Mouse (Mus musculus) skeletal muscle tissue, adult 2 months (tissue): ENCODE measurements around the gene Camta2.

Experiments
- DNase-seq: peaks from one replicate; pipeline ENCODE4 v3.0.0-alpha.2; 2012; ENCODE audit warnings: low read depth, low spot score

Gene Camta2

DNA sequence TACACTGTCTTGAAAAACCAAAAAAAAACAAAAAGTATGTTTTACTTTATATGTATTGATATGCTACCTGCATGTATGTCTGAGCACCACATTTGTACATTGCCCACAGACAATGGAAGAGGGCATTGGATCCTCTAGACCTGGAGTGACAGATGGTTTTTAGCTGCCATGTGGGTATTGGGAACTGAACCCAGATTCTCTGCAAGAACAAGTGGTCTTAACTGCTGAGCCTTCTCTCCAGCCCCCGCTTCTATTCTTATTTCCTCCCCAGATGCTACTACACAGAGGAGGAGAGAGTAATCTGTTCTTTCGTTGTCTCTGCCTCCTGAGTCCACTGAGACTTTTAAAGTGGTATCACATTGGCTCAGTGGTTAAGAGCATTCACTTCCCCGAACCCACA, 5.6 kb upstream of the Camta2 start:
- DNase-seq: no peak

DNA sequence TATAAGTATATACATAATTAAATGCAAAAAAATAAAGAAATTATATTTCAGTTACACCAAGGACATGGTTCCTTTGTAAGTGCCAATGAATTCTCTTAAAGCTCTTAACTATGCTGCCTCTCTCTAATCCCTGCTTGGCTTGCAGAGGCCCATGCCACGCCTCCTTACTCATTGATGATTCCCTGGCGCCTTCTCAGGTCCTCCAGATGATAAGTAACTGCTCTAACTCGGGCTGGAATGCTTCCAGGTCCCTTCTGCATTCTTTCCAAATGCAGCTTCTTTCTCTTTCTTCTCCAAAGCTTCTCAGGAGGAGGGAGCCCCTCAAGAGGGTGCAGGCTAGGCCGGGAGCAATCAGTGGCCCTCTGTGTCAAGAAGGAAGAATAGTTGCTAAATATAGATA, 1.7 kb upstream of the Camta2 start:
- DNase-seq: no peak

GRCm38 (mm10) chr11:70688372-70688771, 467 bp upstream of the Camta2 start:
- DNase-seq: no peak

DNA sequence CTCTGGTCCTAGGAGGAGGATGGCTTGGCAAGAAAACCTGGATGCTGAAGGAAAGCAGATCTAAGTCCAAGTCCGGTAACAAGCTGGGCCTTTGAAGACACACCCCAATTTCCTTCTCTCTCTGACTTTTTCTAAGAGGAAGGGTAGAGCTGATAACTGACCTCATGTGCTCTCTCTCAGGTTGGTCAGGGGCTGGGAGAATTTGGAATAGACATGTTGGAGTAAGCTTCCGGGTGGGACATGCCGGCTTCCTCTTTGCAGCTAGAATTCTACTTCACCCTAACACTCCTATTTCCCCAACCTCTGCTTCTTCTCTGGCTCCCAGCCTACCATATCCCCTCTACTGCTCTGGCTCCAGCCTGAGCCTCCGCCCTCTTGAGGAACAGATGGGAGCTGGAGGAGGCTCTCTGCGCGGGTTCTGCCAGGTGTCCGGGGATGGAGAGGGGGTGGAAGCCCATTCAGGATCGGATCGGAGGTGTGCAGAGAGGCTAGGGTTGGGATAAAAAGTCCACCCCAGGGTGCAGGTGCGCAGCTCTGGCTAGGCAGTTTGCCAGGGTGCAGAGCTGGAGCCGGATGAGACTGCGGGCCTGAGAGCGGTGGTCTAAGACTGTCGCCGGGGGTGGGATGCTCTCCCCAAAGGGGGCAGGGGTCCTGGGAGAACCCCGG, 871 bp downstream of the Camta2 start:
- no peak for DNase-seq

DNA sequence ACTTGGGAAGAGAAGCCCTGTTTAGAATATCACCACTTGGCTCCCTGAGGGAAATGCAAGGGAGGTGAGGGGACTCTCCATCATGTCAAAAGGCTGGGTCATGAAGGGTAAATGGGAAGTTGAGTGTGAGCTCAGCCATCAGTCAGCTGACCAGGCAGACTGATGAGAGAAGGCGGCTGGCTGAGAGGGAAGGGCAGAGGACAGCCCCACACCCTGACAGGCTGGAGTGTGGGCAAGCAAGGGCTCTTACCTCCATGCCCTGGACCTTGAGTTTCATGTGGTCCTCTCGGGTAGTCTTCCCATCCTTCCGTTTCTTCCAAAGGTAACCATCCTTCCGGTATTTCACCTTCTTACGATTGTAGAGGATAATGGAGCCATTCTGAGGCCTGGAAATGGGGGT, 4.3 kb downstream of the Camta2 start:
- no peak for DNase-seq

- DNase-seq: no peak
Observed at GRCm38 (mm10) chr11:70681897-70682581, 5.9 kb downstream of the Camta2 start.

GRCm38 (mm10) chr11:70681170-70681569, 6.7 kb downstream of the Camta2 start:
- no peak for DNase-seq

DNA sequence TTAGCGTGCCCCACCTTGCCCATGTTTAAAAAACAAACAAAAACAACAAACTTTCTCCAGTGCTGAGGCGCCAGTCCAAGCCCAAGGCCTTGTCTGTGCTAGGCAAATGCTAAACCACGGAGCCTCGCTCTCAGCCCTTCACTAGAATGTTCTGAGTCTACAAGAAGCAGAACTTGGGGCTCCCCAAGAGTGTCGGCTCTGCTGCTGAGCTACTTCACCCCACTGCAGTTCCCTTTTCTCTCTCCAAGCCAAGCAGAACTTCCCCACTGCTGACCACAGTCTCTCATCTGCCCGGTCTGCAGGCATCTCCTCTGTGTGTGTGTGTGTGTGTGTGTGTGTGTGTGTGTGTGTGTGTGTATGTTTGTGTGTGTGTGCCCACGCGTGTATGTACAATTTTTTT, 8.0 kb downstream of the Camta2 start:
- no peak for DNase-seq

- DNase-seq: no peak
Observed at GRCm38 (mm10) chr11:70679361-70679760, 8.5 kb downstream of the Camta2 start.

GRCm38 (mm10) chr11:70678576-70678975, 9.3 kb downstream of the Camta2 start:
- DNase-seq: no peak

DNA sequence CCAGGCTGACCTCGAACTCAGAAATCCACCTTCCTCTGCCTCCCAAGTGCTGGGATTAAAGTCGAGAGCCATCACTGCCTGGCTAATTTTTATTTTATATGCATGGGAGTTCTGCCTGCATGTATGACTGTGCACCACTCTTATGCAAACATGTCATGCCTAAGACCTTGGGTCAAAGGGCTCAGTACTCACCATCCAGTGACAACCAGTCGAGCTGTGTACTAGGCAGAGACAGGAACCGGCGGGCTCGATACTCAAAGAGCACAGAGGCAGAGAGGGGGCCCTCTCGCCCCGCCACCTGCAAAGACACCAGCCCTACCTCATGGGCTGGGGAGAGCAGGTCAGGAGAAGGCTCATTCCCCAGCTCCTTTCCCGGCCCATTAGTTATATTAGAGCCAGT, 9.8 kb downstream of the Camta2 start:
- DNase-seq: no peak

- DNase-seq: no peak
Observed at GRCm38 (mm10) chr11:70674501-70674900, 13.4 kb downstream of the Camta2 start.

DNA sequence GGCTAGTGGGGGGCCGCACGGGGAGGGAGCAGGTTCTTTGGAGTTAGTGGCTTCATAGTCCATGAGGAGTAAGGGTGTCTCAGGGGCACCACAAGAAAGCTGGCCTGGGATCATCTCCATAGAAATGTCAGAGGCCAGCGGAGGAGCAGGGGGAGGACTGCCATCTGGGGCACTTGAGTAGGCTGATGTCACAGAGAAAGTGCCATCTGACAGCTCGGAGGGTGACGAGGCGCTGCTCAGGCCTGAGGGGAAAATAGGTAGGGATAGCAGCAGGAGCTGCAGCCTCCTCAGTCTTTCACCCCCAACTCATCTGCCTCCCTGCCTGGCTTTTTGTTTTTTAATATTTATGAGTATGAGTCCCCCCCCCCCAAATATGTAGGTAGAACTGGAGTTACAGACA, 13.9 kb downstream of the Camta2 start:
- no peak for DNase-seq

GRCm38 (mm10) chr11:70671333-70672047, 16.4 kb downstream of the Camta2 start:
- DNase-seq: no peak

- no peak for DNase-seq
Observed at GRCm38 (mm10) chr11:70670483-70670882, 17.4 kb downstream of the Camta2 start.

DNA sequence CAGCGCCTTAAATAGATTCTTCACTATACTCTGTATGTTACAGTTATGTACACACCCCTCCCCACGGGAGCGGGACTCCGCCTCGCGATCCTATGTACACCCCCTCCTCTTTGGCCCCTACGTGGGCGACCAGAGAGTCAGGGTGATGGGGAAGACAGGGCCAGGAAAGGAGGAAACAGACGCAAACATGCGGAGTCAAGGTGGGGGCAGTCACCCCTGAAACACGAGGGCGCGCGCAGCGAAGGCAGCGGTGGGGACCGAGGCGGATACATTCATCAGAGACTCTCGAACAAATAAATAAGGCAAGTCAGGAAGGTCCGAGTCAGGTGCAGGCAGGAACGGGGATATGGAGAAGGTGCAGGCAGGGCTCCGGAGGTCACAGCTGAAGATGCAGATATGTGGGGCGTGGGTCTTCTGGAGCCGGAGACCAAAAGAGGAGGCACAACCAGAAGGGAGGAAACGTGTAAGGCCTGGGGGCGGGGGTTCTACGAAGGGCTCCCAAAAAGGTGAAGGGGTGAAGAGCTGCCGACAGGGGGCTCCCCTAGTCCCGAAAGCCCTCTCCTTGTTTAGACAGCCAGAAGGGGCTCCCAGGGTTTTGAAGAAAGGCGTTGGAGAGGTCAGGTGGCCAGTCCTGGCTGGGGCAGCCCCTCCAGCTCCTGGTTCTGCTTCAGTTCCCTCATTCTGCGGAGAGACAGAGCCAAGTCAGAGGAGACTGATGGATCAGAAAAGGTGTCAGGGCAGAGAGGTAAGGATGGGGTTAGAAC, 18.1 kb downstream of the Camta2 start:
- peak; percentile 58 for DNase-seq

DNA sequence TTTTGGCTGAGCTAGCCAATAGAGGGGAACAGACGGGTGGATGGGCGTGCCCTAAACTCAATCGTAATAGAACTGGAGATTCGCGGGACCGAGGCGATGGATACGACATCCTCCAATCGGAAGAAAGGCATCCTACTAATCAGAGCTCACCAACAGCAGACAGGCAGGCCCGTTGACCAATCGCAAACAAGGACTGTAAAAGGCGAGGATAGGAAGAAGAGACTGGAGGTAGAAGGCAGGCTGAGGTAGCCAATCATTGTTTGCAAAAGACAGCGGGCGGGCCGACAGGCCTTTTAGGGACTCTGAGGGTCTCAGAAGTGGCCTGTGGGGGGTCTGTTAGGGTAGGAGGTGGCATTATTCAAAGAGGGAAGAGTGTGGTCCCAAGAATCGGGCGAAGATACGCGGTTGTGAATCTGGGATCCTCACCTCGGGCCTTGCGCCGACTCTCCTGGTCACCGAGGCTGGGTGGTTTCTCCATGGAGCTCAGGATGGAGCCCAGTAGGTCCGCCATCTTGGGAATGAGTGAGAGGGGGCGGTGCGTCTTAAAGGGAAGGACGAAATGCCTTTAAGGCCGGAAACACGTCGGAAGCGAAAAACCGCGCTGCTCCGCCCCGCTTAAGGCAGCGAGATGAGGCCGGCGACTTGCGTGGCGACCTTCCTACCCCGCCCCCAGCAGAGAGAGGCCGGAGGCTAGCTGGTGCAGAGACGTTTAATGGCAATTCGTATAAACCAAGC, 19.0 kb downstream of the Camta2 start, which contains the start of gene Spag7:
Gene Spag7, minus strand, starts transcription at position 646 of the 735 bp plus-strand sequence.
- peak; percentile 99 for DNase-seq

GRCm38 (mm10) chr11:70668335-70668770, 19.6 kb downstream of the Camta2 start:
- DNase-seq: no peak

GRCm38 (mm10) chr11:70667271-70668150, 20.4 kb downstream of the Camta2 start:
- no peak for DNase-seq

GRCm38 (mm10) chr11:70666687-70667086, 21.2 kb downstream of the Camta2 start:
- no peak for DNase-seq
